Mouse (Mus musculus) frontal cortex, postnatal 10 days (tissue): ENCODE measurements at regions not wholly inside any gene's neighbourhood (a gene's known extent, or its start where the extent isn't known, plus 50 kb on each side); places are given as distances from the start of the nearest gene placed in this dataset.

Experiments
- DNase-seq, 2 experiments: peaks; one replicate each; pipeline ENCODE4 v3.0.0; 2022; ENCODE audit warnings: low spot score in 2 of 2, mixed read lengths in 1 of 2

DNA sequence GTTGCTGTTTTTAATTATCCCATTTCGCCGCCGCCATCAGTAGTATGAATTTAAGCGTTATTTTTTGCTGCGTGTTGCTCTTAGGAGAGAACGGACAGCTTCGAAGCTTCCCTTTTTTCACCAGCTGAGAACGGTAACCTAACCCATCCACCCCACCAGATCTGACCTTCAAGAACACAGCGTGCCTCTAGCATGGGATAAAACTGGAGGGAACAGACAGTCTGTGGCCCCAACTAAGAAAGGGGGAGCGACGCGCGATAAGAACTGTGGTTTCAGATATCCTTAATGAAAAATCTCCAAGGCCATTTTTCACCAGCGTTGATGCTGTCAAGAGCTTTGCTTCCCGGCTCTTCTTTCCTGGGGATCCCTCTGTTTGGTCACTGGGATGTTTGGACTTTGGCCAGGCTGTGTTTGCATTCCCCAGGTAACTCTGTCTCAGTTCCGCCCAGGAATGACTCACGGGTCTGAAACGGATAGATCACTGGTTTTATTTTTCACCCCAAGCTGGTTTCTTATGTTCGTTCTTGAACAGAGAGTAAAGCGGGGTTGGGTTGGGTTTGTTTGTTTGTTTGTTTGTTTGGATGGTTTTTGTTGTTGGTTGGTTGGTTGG lies 184.1 kb upstream of the Fn1 start:
- DNase-seq: no peak

- DNase-seq: no peak
These were observed 177.4 kb upstream of the Fn1 start for GRCm38 (mm10) chr1:71830379-71830778.

GRCm38 (mm10) chr1:71824410-71824809 lies 171.4 kb upstream of the Fn1 start:
- DNase-seq: no peak

- no peak for DNase-seq
These were observed 169.1 kb upstream of the Fn1 start for GRCm38 (mm10) chr1:71822123-71822522.

- DNase-seq: no peak
These were observed 168.1 kb upstream of the Fn1 start for GRCm38 (mm10) chr1:71821099-71821498.

DNA sequence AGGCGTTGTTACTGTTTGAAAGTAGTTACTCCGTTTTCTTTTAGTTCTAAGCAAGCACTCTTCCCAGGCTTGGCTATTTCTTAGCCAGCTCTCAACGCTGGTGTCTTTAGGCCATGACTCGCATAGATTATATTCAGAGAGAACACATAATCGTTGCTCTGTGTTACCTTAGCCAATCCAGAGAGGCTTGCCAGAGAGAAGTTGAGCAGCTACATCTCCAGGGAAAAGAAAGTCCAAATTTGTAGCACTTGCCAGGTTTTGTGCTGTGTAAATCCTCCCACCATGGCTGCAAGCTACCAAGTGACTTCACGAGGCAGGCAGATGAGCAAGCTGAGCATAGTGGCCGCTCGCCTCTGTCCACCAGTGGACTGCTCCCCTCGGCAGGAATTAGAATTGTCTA lies 163.3 kb upstream of the Fn1 start:
- no peak for DNase-seq

- no peak for DNase-seq
These were observed 161.1 kb upstream of the Fn1 start for GRCm38 (mm10) chr1:71814141-71814540.

DNA sequence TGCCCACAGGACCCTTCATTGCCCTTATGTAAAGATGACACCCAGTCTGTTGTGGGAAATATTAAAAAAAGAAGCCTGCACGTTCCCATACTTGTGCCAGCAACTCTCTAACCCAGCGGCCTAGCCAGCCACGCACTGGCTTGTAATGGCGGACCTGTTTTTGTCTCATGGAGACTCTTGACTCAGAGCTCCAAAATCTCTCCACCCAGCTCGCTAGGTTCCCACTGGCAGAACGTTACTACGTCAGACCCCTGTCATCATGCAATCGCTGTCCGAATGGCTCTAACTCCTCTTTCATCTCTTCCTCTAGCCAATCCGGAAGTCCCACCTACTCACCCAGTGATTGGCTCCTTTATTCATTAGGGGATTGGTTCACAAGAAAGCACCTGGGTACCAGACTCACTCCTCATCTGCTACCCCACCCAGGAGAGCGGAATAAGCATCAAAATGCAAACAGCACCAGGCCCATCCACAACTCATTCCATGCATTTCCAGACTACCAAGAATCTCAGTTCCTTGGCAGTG lies 159.2 kb upstream of the Fn1 start:
- DNase-seq: no peak

GRCm38 (mm10) chr1:71811196-71811788 lies 158.3 kb upstream of the Fn1 start:
- no peak for DNase-seq

GRCm38 (mm10) chr1:71808005-71808404 lies 155.0 kb upstream of the Fn1 start:
- DNase-seq: no peak

- no peak for DNase-seq
These were observed 154.6 kb upstream of the Fn1 start for GRCm38 (mm10) chr1:71807586-71807985.

GRCm38 (mm10) chr1:71801283-71802066 lies 148.5 kb upstream of the Fn1 start:
- no peak for DNase-seq

- no peak for DNase-seq
These were observed 147.6 kb upstream of the Fn1 start for GRCm38 (mm10) chr1:71800581-71800980.

DNA sequence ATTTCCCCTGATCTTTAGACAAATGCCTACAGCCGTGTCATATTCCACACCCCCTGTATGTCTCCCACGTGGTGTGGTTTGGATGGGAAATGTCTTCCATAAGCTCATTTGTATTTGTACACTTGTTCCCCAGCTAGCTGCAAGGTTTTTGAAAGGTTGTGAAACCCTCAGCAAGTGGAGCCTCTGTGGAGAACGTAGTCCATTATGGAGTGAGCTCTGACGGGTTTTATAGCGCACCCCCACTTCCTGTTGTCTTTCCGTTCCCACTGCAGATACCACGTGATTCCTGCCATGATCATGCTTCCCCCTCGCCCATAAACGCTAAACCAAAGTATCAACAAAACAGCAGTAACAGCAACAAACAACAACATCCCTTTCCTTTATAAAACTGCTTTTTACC lies 145.6 kb upstream of the Fn1 start:
- DNase-seq: no peak

GRCm38 (mm10) chr1:71788408-71788807 lies 135.4 kb upstream of the Fn1 start:
- no peak for DNase-seq

DNA sequence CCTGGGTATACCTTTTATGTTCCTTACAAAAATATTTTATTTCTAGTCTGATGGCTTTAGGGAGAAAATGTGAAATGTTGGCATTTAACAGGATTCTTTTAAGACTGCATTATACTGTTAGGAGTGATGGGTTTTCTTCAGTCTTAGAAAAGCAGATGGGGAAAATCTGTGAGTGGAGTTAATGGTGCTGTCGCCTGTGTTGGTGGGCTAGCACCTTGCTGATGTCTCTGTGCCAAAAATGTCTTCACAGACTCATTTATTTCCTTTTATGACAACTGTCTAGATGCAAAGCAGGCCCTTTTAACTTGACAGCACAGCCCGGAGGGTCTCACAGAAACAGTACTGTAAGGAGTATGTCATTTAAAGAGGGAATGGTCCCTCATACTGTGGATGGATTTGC lies 131.9 kb upstream of the Fn1 start:
- no peak for DNase-seq

DNA sequence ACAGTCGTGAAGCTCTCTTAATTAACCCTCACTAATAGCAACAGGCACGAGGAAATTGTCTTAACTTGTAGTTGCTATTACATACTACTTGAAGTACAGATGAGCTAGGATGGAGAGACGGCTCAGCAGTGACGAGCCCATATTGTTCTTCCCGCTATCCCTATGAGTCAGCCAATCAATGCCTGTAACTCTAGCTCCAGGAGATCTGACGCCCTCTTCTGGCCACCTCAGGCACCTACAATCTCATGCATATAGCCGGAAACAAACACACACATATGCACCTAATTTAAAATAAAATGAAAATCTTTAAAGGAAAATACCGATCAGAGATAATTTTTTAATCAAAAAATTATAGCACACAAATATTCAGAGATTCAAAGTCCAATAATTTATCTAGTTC lies 125.3 kb upstream of the Fn1 start:
- no peak for DNase-seq

- no peak for DNase-seq
These were observed 123.0 kb upstream of the Fn1 start for GRCm38 (mm10) chr1:71775865-71776501.

DNA sequence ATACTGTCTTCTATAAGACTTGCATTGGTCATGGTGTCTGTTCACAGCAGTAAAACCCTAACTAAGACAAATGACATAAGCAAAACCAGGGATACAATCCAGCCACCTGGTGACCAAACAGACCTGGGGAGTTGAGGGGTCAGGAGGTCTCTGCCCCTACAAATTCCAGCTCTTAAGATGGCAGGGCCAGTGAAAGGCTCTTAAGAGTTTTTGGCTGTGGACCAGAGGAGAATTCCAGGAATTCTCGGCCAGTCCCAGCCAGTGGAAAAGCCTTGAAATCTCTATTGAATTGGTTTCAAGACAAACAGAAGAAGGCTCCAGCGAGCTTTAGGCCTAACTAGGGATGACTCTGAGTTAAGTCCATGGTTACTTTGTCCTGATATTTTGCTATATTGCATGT lies 119.5 kb upstream of the Fn1 start:
- DNase-seq: no peak

GRCm38 (mm10) chr1:71771798-71772197 lies 118.8 kb upstream of the Fn1 start:
- DNase-seq: no peak

- DNase-seq: no peak
These were observed 116.6 kb upstream of the Fn1 start for GRCm38 (mm10) chr1:71769595-71769994.

GRCm38 (mm10) chr1:71767705-71768104 lies 114.7 kb upstream of the Fn1 start:
- no peak for DNase-seq
